Mouse (Mus musculus) neural tube, embryonic 11.5 days (tissue): ENCODE measurements around the gene Ttll9. TPM values are rescaled to one million over a fixed set of nuclear protein-coding genes. Genes with fewer than 3 reads are reported as not detected.
A peak's percentile ranks its signal among the peaks of the same experiment; 100 is the strongest.

ENCODE experiments used
- ATAC-seq: fragments of 200-750 bp; cut with Nextera tagmentation; 2 replicates; pipeline ENCODE4 v1.8.0; 2017; ENCODE audit warnings: moderate number of reproducible peaks, mild to moderate bottlenecking, moderate TSS enrichment, moderate library complexity; ENCODE audit not compliant: insufficient read depth, low FRiP score, low TSS enrichment
- DNase-seq: peaks from one replicate; pipeline ENCODE4 v3.0.0-alpha.2; 2015; ENCODE audit warnings: low spot score
- H3K27ac ChIP-seq: fragments of 300-500 bp; sonication (generic); 2 replicates; pipeline ENCODE4 v1.5.1; 2014; ENCODE audit warnings: low read depth, mild to moderate bottlenecking, low read length
- H3K27me3 ChIP-seq: fragments of 300-500 bp; sonication (generic); 2 replicates; pipeline ENCODE4 v1.6.1; 2014; ENCODE audit warnings: mild to moderate bottlenecking, low read length, mixed read lengths; ENCODE audit not compliant: control insufficient read depth, insufficient read depth
- H3K36me3 ChIP-seq: fragments of 300-500 bp; sonication (generic); 2 replicates; pipeline ENCODE4 v1.6.1; 2014; ENCODE audit warnings: mild to moderate bottlenecking, low read length, moderate library complexity, mixed read lengths; ENCODE audit not compliant: control insufficient read depth, insufficient read depth
- H3K4me1 ChIP-seq: fragments of 300-500 bp; sonication (generic); 2 replicates; pipeline ENCODE4 v1.6.1; 2014; ENCODE audit warnings: low read length, mixed read lengths; ENCODE audit not compliant: control insufficient read depth, insufficient read depth
- H3K4me2 ChIP-seq: fragments of 300-500 bp; sonication (generic); 2 replicates; pipeline ENCODE4 v1.6.1; 2014; ENCODE audit warnings: low read depth, mild to moderate bottlenecking, moderate library complexity
- H3K4me3 ChIP-seq: fragments of 300-500 bp; sonication (generic); 2 replicates; pipeline ENCODE4 v1.5.1; 2014; ENCODE audit warnings: low read depth, low read length
- H3K9ac ChIP-seq: fragments of 300-500 bp; sonication (generic); 2 replicates; pipeline ENCODE4 v1.6.1; 2014; ENCODE audit warnings: mild to moderate bottlenecking, low read length
- H3K9me3 ChIP-seq: fragments of 300-500 bp; sonication (generic); 2 replicates; pipeline ENCODE4 v1.6.1; 2016; ENCODE audit warnings: low read length; ENCODE audit not compliant: control insufficient read depth
- WGBS: fragments of 180-500 bp; shearing (Covaris S2); extraction: QIAGEN DNeasy Blood & Tissue Kit; methylation state at CpG from one replicate; pipeline ENCODE4 v1.1.7; 2014; 5-methylcytosine and 5-hydroxymethylcytosine counted together
- polyA plus RNA-seq: library from polyadenylated mRNA; unstranded; fragments of >200 nt; fragmentation: Nextera tagmentation; extraction: Ambion mirVana; gene quantifications from 2 replicates; pipeline ENCODE4 v1.2.1, GENCODE M21; 2014

Ttll9 gene
- polyA plus RNA-seq, 1 experiment from 2014 or later: 1.7 TPM

- Histone ChIP-seq H3K9ac (no peak overlapping the region), H3K4me1 (no peaks in the 10 kb centered on the region), H3K4me3 (no peak overlapping the region), H3K27me3 (no peaks in the 10 kb centered on the region), H3K36me3 (no peaks in the 10 kb centered on the region), H3K9me3 (no peaks in the 10 kb centered on the region), H3K4me2 (no peak overlapping the region), H3K27ac (no peak overlapping the region)
- ATAC-seq: no peak
- 76% methylated on average over 8 of the region's 8 CpGs for WGBS
- DNase-seq: no peak
Measured at GRCm38 (mm10) chr2:152924128-152924527, 38.2 kb upstream of the Ttll9 start.

- Histone ChIP-seq H3K4me1 (no peaks in the 10 kb centered on the region), H3K4me3 (no peak overlapping the region), H3K27ac (no peak overlapping the region), H3K4me2 (no peak overlapping the region), H3K27me3 (no peaks in the 10 kb centered on the region), H3K9ac (no peak overlapping the region), H3K9me3 (no peaks in the 10 kb centered on the region), H3K36me3 (no peaks in the 10 kb centered on the region)
- DNase-seq: no peak
- 87% methylated on average over 5 of the region's 5 CpGs for WGBS
- no peak for ATAC-seq
Measured at GRCm38 (mm10) chr2:152924543-152924942, 37.7 kb upstream of the Ttll9 start.

GRCm38 (mm10) chr2:152925189-152925872 lies 37.0 kb upstream of the Ttll9 start:
- H3K4me2 ChIP-seq: no peak overlapping the region
- DNase-seq: peak; percentile 55
- H3K36me3 ChIP-seq: no peaks in the 10 kb centered on the region
- ATAC-seq: no peak
- H3K27me3 ChIP-seq: no peaks in the 10 kb centered on the region
- no peaks in the 10 kb centered on the region for H3K4me1 ChIP-seq
- 65% methylated on average over 11 of the region's 11 CpGs for WGBS
- peak overlapping the region; percentile 54 for H3K27ac ChIP-seq
- no peaks in the 10 kb centered on the region for H3K9me3 ChIP-seq
- no peak overlapping the region for H3K4me3 ChIP-seq
- no peak overlapping the region for H3K9ac ChIP-seq

- Histone ChIP-seq H3K9ac (no peak overlapping the region), H3K9me3 (no peaks in the 10 kb centered on the region), H3K4me2 (no peak overlapping the region), H3K36me3 (no peaks in the 10 kb centered on the region), H3K4me1 (no peaks in the 10 kb centered on the region), H3K4me3 (no peak overlapping the region), H3K27ac (no peak overlapping the region), H3K27me3 (no peaks in the 10 kb centered on the region)
- DNase-seq: no peak
- no peak for ATAC-seq
- WGBS: 69% methylated on average over 9 of the region's 9 CpGs
Measured at GRCm38 (mm10) chr2:152926896-152927295, 35.4 kb upstream of the Ttll9 start.

GRCm38 (mm10) chr2:152927371-152927770 lies 34.9 kb upstream of the Ttll9 start:
- Histone ChIP-seq H3K36me3 (no peaks in the 10 kb centered on the region), H3K27me3 (no peaks in the 10 kb centered on the region), H3K27ac (no peak overlapping the region), H3K4me1 (no peaks in the 10 kb centered on the region), H3K4me3 (no peak overlapping the region), H3K4me2 (no peak overlapping the region), H3K9ac (no peak overlapping the region), H3K9me3 (no peaks in the 10 kb centered on the region)
- ATAC-seq: no peak
- no peak for DNase-seq
- 55% methylated on average over 5 of the region's 5 CpGs for WGBS

- Histone ChIP-seq H3K9me3 (no peaks in the 10 kb centered on the region), H3K36me3 (no peaks in the 10 kb centered on the region), H3K27me3 (no peaks in the 10 kb centered on the region), H3K9ac (no peak overlapping the region), H3K4me2 (no peak overlapping the region), H3K4me3 (no peak overlapping the region), H3K27ac (no peak overlapping the region), H3K4me1 (no peaks in the 10 kb centered on the region)
- WGBS: 50% methylated on average over 14 of the region's 14 CpGs
- ATAC-seq (no peak), DNase-seq (no peak)
Measured at GRCm38 (mm10) chr2:152928219-152928987, 33.9 kb upstream of the Ttll9 start.

- H3K9me3 ChIP-seq: no peaks in the 10 kb centered on the region
- WGBS: 67% methylated on average over 3 of the region's 3 CpGs
Measured at GRCm38 (mm10) chr2:152928988-152929370, 33.3 kb upstream of the Ttll9 start.

GRCm38 (mm10) chr2:152930276-152930675 lies 32.0 kb upstream of the Ttll9 start:
- Histone ChIP-seq H3K27me3 (no peaks in the 10 kb centered on the region), H3K36me3 (no peaks in the 10 kb centered on the region), H3K9me3 (no peaks in the 10 kb centered on the region), H3K27ac (no peak overlapping the region), H3K4me2 (no peak overlapping the region), H3K9ac (no peak overlapping the region; the same call in 1 of the 2 replicates), H3K4me1 (no peaks in the 10 kb centered on the region), H3K4me3 (no peak overlapping the region)
- DNase-seq (no peak), ATAC-seq (no peak)
- WGBS: 28% methylated on average over 2 of the region's 2 CpGs

More at GRCm38 (mm10) chr2:152928988-152929370, 33.3 kb upstream of the Ttll9 start:
- DNase-seq: no peak
- Histone ChIP-seq H3K27ac (no peak overlapping the region), H3K4me3 (no peak overlapping the region), H3K4me2 (no peak overlapping the region), H3K9ac (no peak overlapping the region), H3K27me3 (no peaks in the 10 kb centered on the region), H3K36me3 (no peaks in the 10 kb centered on the region), H3K4me1 (no peaks in the 10 kb centered on the region)
- ATAC-seq: no peak
